Mouse (Mus musculus): ENCODE measurements around the gene Myb.

Myb gene

GRCm38 (mm10) chr10:21114459-21114858, 46.3 kb downstream of the Myb start:
- no peak for DNase-seq

GRCm38 (mm10) chr10:21112689-21113088, 48.1 kb downstream of the Myb start:
- DNase-seq: no peak

GRCm38 (mm10) chr10:21109337-21110056, 51.3 kb downstream of the Myb start:
- no peak for DNase-seq

- DNase-seq: no peak
Observed at GRCm38 (mm10) chr10:21108796-21109195, 52.0 kb downstream of the Myb start.

- no peak for DNase-seq
Observed at GRCm38 (mm10) chr10:21108182-21108581, 52.6 kb downstream of the Myb start.

- DNase-seq: no peak
Observed at GRCm38 (mm10) chr10:21105206-21105605, 55.6 kb downstream of the Myb start.

- no peak for DNase-seq
Observed at GRCm38 (mm10) chr10:21102689-21103088, 58.1 kb downstream of the Myb start.

- DNase-seq: no peak
Observed at GRCm38 (mm10) chr10:21101948-21102347, 58.8 kb downstream of the Myb start.

GRCm38 (mm10) chr10:21100646-21101249, 60.0 kb downstream of the Myb start:
- DNase-seq: no peak

GRCm38 (mm10) chr10:21099515-21099914, 61.3 kb downstream of the Myb start:
- DNase-seq: no peak

GRCm38 (mm10) chr10:21095541-21095940, 65.2 kb downstream of the Myb start:
- no peak for DNase-seq

- DNase-seq: no peak
Observed at GRCm38 (mm10) chr10:21094896-21095295, 65.9 kb downstream of the Myb start.

- no peak for DNase-seq
Observed at GRCm38 (mm10) chr10:21093301-21093700, 67.5 kb downstream of the Myb start.

GRCm38 (mm10) chr10:21092501-21093270, 68.1 kb downstream of the Myb start:
- no peak for DNase-seq

GRCm38 (mm10) chr10:21090922-21091700, 69.7 kb downstream of the Myb start:
- no peak for DNase-seq

GRCm38 (mm10) chr10:21089541-21089940, 71.2 kb downstream of the Myb start:
- DNase-seq: no peak

- no peak for DNase-seq
Observed at GRCm38 (mm10) chr10:21087614-21088232, 73.1 kb downstream of the Myb start.

- no peak for DNase-seq
Observed at GRCm38 (mm10) chr10:21085044-21085443, 75.7 kb downstream of the Myb start.

- peak; percentile 71 for DNase-seq
Observed at GRCm38 (mm10) chr10:21083391-21083918, 77.3 kb downstream of the Myb start.

- no peak for DNase-seq
Observed at GRCm38 (mm10) chr10:21082447-21082846, 78.3 kb downstream of the Myb start.

GRCm38 (mm10) chr10:21077151-21077719, 83.5 kb downstream of the Myb start:
- no peak for DNase-seq

- DNase-seq: no peak
Observed at GRCm38 (mm10) chr10:21076731-21077130, 84.1 kb downstream of the Myb start.
